Mouse (Mus musculus) frontal cortex, postnatal 10 days (tissue): ENCODE measurements around the gene Hacd2.

ENCODE experiments used
- DNase-seq, 2 experiments: peaks; one replicate each; pipeline ENCODE4 v3.0.0; 2022; ENCODE audit warnings: low spot score in 2 of 2, mixed read lengths in 1 of 2

The Hacd2 gene

DNA sequence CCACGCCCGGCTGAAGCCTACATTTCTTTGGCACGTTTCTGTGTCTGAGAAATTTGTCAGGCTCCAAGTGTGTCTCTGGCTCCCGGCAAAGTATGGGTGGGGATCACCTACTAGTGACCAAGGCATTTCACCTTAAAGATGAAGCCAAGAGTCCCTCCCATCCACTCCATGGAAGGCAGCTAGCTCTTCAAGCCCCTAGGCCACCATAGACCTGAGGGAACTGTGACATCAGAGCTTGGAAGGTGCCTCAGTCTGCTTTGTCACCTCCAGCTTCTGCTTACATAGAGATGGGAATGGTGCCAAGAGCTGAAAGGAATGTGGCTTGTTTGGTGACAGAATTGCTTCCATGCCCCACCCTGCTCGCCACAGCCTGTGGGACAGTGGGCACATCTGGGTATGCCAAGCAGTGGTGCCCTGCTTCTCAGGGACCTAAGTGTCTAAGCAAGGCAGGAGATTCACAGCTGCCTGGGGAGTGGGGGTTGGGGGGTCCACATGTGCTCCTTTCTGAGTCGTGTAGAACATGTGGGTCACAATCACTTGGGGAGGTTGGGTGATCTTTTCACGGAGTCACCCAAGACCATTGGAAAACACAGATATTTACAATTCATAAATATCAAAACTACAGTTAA lies 94.2 kb downstream of the Hacd2 start:
- no peak for DNase-seq

DNA sequence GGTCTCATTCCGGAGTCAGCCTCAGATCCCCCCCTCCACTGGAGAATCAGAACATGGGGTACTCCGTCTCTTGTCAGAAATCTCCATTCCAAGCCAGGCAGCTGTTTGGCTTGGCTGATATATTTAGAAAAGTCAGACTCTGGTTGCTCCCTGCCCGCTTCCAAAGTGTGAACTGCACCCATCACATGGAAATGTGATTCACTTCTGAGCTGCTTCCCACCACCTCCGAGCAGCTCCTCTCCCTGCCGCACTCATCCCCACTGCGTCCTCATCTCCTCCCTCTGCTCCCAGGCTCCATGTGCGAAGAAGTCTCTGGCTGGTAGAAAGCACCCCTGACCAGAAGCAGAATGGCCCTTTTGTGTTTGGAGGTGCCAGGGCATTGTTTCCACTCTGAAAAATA lies 95.2 kb downstream of the Hacd2 start:
- no peak for DNase-seq

GRCm38 (mm10) chr16:35120603-35121002 lies 98.4 kb downstream of the Hacd2 start:
- DNase-seq = no peak

GRCm38 (mm10) chr16:35127270-35127669 lies 105.0 kb downstream of the Hacd2 start:
- no peak for DNase-seq

- no peak for DNase-seq
These were observed 107.9 kb downstream of the Hacd2 start for GRCm38 (mm10) chr16:35130172-35130571.

DNA sequence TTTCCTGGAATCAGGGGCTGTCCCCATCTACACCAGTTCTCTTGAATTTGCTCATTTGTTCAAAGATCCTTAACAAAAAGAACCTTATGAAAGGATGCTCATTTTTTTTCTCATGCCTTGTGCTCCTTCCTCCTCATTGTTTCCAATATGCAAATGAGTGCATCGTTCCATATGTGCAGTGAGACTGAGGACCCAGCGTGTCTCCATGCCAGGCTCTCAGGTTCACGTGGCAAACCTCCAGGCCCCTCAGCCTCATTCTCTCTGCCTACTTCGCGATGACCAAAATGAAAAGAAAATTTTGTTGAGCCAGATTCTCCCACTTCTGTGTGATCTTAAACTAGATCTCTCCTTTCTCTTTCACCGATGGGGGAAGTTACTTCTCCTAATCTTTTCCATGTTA lies 117.2 kb downstream of the Hacd2 start:
- DNase-seq = no peak

DNA sequence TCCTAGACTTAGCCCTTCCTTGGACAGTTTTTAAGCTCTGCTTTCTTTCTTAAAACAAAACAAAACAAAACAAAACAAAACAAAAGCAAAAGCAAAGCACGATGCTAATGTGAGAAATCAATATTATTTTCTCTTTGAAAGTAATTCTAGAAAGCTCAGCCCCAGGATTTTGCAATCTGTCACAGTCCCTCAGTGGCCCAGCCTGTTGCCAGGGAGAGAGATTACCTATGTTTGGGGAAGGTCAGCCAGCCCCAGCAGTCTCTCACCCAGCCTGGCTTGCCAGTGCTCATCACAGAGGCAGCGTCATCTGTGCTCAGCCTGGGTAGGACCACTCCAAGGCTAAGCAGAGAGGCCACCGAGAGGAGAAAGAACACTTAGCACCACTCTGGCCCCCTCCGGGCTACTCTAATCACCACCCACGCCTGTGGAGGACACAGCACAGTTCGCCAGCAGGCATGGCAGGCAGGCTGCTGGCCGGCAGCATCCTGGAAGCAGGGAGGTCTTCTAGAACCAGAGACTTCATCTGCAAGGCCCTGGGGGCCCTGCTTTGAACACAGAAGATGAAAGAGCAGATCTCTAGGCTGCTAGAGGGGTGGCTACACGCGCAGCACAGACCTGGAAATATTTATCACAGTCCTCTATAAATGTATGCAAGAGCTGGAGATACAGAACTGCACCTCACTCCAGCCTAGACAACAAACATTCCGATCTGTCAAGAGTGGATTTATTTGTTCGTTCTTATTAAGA lies 117.8 kb downstream of the Hacd2 start:
- DNase-seq = no peak

DNA sequence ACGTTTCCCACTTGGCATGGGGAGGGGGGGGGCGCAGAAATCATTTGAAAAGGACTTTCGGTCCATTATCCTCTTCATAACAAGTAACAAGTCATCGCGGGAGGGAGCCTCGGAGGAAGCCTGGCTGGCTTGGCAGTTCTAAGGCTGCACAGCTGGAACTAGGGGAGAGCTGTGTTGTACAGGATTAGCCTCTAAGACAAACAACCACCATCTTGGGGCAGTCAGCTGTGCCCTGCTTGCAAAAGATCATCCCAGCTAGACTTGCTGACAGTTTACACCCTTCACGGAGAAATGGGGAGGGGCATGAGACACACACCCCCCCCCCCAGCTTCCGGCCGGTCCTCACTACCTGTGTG lies 118.4 kb downstream of the Hacd2 start:
- no peak for DNase-seq

DNA sequence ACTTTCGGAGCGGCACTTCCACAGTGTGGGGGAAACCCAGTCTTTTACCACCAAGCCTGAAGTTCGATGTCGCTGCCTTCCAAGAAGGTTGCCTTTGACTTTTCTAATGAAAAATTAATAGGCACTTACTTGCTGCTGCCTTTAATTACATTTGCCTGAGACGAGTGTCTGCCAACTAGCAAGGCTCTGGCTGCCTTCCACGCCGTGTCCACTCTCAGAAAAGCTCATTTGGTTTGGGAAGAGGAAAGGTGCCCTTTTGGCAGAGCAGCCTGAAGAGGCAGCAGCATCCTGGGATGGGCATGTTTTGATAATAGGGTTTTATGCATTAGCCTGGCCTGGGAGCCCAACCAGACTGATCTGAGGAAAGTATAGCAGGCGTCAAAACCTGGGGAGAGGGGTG lies 119.6 kb downstream of the Hacd2 start:
- DNase-seq = no peak

- no peak for DNase-seq
These were observed 123.9 kb downstream of the Hacd2 start for GRCm38 (mm10) chr16:35146153-35146552.

DNA sequence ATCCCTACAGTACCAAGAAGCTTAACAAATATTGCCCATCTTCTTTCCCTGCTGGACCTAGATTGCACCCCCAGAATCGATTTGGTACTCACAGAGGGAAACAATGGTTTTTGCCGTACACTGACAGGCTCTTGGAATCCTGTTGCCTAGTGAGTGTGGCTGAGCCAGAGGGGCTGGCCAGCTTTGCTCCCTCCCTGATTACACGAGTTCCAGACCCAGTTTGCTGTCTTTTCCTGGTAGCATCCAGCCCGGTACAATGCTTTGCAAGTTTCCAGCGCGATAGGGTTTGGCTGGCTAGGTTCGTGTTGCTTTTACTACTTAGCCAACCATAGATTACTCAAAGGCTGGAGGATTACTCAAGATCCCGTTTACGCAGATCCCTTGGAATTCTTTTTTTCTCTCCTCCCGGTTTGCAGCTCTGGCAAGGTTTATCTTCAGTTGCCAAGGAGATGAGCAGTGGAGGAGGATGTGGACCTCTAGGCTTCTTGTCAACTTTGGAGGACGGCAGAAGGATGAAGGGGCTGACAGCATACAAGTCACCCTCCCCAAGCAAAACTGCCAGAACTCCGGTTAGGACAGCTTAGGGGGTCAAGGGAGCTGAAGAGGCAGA lies 131.0 kb downstream of the Hacd2 start:
- no peak for DNase-seq

GRCm38 (mm10) chr16:35154245-35154640 lies 132.0 kb downstream of the Hacd2 start:
- DNase-seq = peak; percentile 51 to 69

DNA sequence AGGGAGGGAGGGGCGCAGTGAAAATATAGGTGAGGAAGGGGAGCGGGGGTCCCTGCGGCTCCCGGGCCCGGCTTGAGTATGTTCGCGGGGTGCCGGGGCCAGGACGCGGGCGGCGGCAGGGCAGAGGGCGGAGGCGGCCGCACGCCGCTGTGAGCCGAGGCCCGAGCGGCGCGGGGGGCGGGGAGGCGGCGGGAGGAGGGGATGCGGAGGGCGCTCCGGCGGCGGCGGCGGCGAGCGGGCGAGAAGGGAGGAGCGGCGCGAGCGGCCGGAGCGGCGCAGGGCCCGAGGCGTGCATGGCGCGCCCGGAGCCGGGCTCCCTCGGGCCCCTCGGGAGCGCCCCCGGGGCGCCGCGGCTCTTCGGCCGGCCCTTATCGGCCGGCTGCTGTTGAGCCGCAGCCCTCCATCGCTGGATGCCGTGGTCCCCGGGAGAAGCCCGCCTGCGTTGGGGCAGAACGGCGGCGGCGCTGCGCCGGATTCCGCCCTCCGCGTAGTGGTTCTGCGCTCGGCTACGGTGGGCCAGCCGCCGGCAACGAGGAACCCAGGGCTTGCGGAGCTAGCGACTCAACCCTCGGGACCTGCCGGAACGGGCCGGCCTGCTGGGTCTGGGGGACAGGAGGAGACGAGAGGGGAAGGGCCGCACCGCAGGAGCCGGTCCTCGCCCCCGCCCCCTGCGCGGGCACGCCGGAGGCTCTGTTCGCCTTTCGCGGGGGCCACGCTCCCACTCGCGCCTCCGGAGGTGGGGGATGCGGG lies 132.6 kb downstream of the Hacd2 start, which contains the start of gene Adcy5:
Gene Adcy5, plus strand, starts transcription at position 237 of the 750 bp plus-strand sequence.
- DNase-seq = peak in 1 of 2 experiments; percentile 52

DNA sequence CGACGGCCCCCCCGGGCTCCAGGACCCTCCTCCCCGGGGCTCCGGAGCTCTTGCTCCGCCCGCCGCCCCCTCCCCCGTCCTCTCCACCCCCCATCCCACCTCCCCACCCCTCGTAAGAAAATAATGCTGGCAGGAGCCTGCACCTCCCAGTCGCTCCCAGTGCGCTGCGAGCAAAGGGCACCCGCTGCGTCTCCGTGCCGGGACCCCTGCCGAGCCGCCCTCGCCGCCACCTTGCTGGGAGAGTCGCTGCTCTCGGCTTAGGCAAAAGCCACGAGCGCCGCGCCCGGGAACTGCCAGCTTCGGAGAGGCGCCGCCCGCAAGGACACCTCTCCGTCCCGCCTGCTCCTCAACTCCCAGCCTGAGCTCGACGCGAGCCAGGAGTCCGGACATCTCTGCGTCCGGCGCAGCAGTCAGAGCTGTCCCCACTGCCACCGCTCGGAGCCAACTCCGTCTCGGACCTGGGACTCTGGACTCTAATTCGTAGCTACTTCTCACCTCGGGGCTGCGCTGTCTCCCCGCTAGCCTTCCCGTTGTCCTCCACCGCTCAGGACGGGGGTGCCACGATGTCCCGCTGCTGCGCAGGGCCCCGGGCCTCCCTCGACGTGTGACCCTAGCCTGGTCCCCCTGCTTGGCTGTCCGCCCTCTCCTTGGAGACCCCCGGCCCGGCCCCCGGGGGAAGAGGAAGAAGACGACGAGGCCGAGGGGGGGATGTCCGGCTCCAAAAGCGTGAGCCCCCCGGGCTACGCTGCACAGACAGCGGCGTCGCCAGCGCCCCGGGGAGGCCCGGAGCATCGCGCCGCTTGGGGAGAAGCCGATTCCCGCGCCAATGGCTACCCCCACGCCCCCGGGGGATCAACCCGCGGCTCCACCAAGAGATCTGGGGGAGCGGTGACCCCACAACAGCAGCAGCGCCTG lies 133.4 kb downstream of the Hacd2 start:
- peak in 1 of 2 experiments; percentile 59 for DNase-seq

DNA sequence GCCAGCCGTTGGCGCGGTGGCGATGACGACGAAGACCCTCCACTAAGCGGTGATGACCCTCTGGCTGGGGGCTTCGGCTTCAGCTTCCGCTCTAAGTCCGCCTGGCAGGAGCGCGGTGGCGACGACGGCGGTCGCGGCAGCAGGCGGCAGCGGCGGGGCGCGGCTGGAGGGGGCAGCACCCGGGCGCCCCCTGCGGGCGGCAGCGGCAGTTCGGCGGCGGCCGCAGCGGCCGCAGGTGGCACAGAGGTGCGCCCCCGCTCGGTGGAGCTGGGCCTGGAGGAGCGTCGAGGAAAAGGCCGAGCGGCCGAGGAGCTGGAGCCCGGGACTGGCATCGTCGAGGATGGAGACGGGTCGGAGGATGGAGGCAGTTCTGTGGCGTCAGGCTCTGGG lies 134.1 kb downstream of the Hacd2 start:
- peak in 1 of 2 experiments; percentile 52 for DNase-seq

GRCm38 (mm10) chr16:35156832-35157231 lies 134.6 kb downstream of the Hacd2 start:
- DNase-seq = no peak
